Mouse (Mus musculus): ENCODE data around the gene Cd63. TPM values are rescaled to one million over a fixed set of nuclear protein-coding genes. Genes with fewer than 3 reads are reported as not detected.
A peak's percentile ranks its signal among the peaks of the same experiment; 100 is the strongest.

The Cd63 gene
- total RNA-seq, 2 experiments from 2014 or later, result 59.5 to 64.6 TPM

GRCm38 (mm10) chr10:128899759-128900490, 864 bp upstream of the Cd63 start:
- intact Hi-C loops (cut with DNase I), result loop anchor here (5.0 kb wide), 1 partner anchor 77 kb away; no protein-coding TSS in a partner anchor
- no peak for DNase-seq (ENCODE audit: low spot score in 2 of 2)

DNA sequence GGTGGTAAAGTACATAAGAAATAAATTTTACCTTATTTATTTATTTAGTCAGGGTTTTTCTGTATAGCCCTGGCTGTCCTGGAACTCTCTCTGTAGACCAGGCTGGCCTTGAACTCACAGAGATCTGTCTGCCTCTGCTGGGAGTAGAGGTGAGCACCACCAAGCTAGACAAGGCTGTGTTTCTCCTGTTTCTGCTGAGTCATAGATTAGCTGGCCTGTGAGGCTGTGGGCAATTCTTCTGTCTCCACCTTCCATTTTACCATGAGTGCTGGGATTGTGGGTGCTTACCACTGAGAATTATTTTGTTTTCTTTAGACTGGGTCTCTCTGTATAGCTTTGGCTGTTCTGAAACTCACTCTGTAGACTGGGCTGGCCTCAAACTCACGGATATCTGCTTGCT, 620 bp downstream of the Cd63 start:
- no peak for DNase-seq (ENCODE audit: low spot score in 2 of 2)
- intact Hi-C loops (cut with DNase I), result no loop called here

GRCm38 (mm10) chr10:128902409-128902988, 1.7 kb downstream of the Cd63 start:
- DNase-seq (ENCODE audit: low spot score in 2 of 2), result no peak
- intact Hi-C loops (cut with DNase I), result no loop called here

- no peak for DNase-seq (ENCODE audit: low spot score in 2 of 2)
- intact Hi-C loops (cut with DNase I), result no loop called here
These were observed 4.0 kb downstream of the Cd63 start for GRCm38 (mm10) chr10:128904812-128905211.

GRCm38 (mm10) chr10:128908778-128909448, 8.1 kb downstream of the Cd63 start:
- intact Hi-C loops (cut with DNase I), result no loop called here
- DNase-seq (ENCODE audit: low spot score in 2 of 2), result no peak

DNA sequence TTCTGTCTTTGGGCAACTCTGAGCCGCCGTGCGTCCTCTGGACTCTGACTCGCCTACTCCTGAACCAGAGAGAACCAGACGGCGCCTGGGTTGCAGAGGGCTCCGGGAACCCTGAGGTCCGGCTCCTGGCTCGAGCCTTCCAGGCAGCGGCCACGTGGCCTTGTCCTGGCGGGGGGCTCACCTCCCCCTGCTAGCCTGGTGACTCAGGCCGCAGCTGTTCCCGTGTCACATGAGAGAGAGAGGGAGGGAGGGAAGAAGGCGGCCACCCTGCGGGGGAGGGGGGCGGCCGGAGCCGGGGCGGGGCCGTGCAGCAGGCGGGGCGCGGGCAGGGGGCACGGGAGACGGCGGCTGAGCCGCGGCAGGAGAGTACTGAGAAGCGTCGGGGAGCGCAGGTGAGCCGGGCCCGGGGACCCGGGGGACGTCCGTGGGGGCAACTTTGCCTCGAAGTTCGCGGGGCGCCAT, 8.8 kb downstream of the Cd63 start:
- intact Hi-C loops (cut with DNase I), result no loop called here
- peak; percentile 55 to 68 for DNase-seq (ENCODE audit: low spot score in 2 of 2)

DNA sequence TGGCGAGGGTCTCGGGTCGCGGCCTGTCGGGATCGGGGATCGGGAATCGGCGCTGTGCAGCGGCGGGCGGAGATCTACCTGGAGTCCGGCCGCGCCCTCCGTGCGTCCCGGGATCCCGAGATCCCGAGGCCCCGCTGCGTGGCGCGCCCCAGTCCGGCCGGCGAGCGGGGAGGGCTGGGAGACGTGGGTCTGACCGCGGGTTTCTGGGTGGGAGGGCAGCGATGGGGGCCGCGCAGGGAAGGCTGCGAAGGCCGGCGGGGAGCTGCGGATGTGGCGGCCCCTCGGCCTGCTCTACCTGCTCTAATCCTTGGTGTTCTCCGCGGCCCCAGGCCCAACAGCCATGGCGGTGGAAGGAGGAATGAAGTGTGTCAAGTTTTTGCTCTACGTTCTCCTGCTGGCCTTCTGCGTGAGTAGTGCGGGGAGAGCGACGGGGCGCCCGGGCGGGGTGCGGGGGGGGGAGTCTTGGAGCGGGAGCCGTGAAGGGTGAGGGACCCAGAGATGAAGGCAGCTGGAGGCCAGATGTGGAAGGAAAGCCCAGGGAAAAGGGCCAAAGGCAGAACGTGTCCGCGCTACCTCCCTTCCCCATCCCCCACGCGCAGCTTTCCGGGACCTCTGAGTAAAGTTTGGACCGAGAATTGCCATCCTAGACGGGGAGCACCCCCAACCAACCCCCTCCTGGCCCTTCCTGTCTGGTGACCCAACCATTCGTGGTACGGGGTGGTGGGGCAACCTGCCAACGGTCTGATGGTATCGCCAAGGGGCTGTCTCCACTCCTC, 9.5 kb downstream of the Cd63 start:
- intact Hi-C loops (cut with DNase I), result no loop called here
- no peak for DNase-seq (ENCODE audit: low spot score in 2 of 2)

DNA sequence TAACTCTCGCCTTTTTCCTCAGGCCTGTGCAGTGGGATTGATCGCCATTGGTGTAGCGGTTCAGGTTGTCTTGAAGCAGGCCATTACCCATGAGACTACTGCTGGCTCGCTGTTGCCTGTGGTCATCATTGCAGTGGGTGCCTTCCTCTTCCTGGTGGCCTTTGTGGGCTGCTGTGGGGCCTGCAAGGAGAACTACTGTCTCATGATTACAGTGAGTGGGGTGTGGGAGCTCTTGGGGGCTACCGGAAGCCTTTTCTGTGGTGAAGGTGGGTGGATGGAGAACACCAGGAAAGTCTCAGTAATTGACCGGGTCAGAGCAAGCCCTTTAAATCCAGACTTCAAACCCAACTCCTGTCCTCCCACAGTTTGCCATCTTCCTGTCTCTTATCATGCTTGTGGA, 10.6 kb downstream of the Cd63 start:
- intact Hi-C loops (cut with DNase I), result no loop called here
- DNase-seq (ENCODE audit: low spot score in 2 of 2), result no peak

DNA sequence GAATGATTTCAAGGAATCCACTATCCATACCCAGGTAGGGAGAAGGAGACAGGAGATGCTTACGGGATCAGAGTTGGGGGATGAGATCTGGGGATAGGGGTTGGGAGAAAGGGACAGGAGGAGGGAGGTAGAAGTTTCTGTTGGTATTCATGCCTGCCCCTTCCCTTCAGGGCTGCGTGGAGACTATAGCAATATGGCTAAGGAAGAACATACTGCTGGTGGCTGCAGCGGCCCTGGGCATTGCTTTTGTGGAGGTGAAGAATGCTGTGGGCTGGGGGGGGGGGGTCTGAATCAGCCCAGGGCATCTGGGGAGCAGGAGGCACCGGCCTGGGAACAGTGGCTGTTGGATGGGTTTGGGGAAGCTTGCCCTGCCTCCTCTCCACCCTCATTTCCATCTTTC, 11.5 kb downstream of the Cd63 start:
- DNase-seq (ENCODE audit: low spot score in 2 of 2), result no peak
- intact Hi-C loops (cut with DNase I), result no loop called here

DNA sequence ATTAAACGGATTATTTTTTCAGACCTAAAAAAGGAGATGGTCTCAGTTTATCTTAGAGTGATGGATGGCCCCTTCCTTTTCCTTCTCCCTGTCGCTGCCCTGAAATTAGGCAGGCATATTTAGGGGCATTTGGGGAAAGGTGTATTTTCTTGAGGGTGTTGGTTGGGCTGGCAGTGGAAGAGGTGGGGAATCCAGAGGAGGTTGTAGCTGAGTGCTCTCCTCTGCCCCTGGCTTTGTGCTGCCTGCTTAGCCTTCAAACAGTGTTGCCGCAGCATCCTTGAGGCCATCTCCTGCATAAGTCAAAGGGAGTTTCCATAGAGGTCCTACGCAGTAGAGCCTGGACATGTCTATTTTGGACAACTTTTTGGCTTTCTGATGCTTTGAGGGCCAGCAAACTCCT, 12.0 kb downstream of the Cd63 start:
- DNase-seq (ENCODE audit: low spot score in 2 of 2), result no peak
- intact Hi-C loops (cut with DNase I), result no loop called here

DNA sequence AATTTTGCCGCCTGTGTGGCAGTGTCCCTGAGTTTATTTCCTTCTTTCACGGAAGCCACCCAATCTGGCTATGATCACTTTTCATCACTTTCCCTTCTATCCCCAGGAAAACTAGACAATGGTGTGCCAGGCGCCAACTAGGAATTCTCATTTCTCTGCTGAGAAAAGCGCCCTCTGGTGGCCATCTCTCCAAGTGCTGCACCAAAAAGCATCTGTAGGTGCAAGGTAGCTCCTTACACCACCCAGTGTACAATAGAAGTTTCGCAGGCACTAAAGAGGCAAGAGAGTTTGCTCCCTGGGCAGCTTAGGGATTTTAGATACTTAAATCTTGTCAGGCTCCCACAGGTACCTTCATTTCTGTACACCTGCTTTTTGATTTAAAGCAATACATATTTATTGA, 12.4 kb downstream of the Cd63 start:
- intact Hi-C loops (cut with DNase I), result no loop called here
- peak; percentile 84 to 85 for DNase-seq (ENCODE audit: low spot score in 2 of 2)

GRCm38 (mm10) chr10:128913696-128914095, 12.9 kb downstream of the Cd63 start:
- intact Hi-C loops (cut with DNase I), result no loop called here

DNA sequence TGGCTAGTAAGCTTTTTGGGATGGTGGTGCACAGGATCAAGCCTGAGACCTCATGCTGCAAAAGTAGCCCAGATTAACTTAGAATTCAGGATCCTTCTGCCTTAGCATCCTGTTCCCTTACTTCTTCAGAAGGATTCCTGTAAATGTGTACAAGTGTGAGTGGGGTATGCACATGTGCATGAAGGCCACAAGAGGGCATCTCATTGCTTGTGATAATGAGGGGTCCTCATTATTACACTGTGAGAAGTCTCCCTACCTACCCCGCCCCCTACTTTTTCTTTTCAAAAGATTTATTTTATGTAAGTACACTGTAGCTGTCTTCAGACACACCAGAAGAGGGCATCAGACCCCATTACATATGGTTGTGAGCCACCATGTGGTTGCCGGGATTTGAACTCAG, 14.8 kb downstream of the Cd63 start:
- intact Hi-C loops (cut with DNase I), result no loop called here
- no peak for DNase-seq (ENCODE audit: low spot score in 2 of 2)

More at GRCm38 (mm10) chr10:128913696-128914095, 12.9 kb downstream of the Cd63 start:
- no peak for DNase-seq (ENCODE audit: low spot score in 2 of 2)

DNA sequence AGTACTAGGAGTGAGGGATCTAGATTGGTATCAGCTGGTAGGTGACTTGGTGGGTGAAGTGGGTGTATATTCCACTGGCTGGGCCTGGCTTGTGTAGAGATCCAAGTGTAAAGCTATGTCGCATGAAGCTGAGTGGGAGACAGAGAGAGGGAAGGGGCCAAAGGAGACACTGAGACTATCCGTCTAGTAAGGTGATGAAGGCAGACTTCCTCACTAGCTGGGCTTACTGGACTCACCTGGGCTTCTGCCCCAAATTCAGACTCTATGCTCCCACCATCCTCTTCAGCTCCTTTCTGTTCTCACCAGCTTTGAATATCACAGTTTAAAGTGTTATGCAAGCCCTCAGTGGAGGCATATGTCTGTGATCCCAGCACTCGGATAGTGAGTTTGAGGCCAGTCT, 15.9 kb downstream of the Cd63 start:
- DNase-seq (ENCODE audit: low spot score in 2 of 2), result no peak
- intact Hi-C loops (cut with DNase I), result no loop called here

DNA sequence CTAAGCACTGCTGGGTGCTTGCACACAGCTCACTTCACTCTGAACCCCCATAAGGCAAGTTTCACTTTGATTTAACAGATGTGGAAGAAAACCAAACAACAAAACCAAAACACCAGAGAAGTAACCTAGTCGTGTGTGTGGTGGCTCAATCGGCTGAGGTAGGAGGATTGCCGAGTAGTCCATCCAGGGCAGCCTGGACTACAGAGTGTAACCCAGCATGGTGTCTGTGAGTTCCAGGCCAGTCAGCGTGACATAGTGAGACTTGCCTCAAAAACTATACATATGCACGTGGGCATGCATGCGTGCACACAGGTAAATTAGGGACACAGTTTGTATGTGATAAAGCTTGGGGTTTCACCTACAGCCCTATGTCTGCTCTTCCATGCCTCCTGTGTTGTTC, 16.6 kb downstream of the Cd63 start:
- intact Hi-C loops (cut with DNase I), result no loop called here
- no peak for DNase-seq (ENCODE audit: low spot score in 2 of 2)

DNA sequence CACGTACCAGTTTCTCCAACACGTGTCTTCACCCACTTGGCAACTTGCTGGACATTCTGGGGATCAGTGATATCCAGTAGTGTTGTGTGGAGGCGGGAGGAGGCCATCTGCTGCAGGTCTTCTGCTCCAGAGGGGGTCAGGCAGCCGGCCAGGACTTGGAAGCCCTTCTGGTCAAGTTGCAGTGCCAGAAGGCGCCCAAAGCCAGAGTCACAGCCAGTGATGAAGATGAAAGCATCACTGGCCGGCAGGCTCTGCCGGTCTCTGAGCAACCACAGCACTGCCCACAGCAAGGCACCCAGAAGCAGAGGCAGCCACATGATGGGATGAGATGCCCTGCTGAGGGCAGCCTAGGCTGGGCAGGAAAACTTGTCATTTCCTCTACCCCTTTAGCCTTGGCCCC, 17.5 kb downstream of the Cd63 start:
- peak in 1 of 2 experiments; percentile 33 for DNase-seq (ENCODE audit: low spot score in 2 of 2)
- intact Hi-C loops (cut with DNase I), result no loop called here

- intact Hi-C loops (cut with DNase I), result no loop called here
These were observed 18.4 kb downstream of the Cd63 start for GRCm38 (mm10) chr10:128919203-128919631.

DNA sequence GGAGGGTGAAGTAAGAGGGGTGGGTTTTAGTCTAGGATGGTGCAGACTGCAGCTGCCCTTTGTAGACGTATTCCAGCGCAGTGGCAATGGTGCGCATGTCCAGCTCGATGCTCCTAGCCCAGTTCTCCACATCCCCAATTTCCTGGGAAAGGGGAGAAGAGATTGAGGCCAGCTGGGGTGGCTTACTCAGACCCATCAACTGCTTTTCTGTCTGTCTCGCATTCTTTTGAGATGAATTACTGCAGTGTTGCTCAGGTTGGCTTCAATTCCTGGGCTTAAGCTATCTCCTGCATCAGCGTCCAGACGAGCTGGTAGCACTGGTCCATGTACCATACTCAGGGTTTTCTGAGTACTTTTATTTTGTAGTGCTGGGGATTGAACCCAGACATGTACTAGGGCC, 19.2 kb downstream of the Cd63 start:
- intact Hi-C loops (cut with DNase I), result no loop called here
- DNase-seq (ENCODE audit: low spot score in 2 of 2), result no peak

More at GRCm38 (mm10) chr10:128919203-128919631, 18.4 kb downstream of the Cd63 start:
- DNase-seq (ENCODE audit: low spot score in 2 of 2), result no peak

- no peak for DNase-seq (ENCODE audit: low spot score in 2 of 2)
- intact Hi-C loops (cut with DNase I), result no loop called here
These were observed 20.0 kb downstream of the Cd63 start for GRCm38 (mm10) chr10:128920736-128921161.

DNA sequence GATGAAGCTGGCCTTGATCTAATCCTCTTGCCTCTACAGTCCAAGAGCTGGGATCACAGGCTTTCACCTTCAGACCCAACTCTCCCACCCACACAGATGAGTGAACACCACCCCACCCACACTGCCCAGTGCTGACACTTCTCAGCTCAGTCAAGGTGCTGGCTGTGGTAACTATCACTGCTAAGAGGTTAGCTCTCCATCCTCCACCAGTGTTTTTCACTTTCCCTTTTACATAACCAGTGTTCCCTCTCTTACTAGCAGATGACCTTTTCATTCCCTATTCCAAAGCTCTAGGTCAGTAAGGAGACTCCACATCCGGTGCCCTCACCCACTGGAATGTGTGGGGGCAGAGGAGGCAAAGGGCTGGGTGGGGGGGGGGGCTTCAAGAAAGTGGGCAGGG, 20.5 kb downstream of the Cd63 start:
- intact Hi-C loops (cut with DNase I), result no loop called here
- no peak for DNase-seq (ENCODE audit: low spot score in 2 of 2)

All from left cerebral cortex, postnatal 36 days (tissue).